Mouse (Mus musculus) cerebellum, adult 2 months (tissue): ENCODE results near the gene Rad51b.

Experiments used
- CTCF ChIP-seq: fragments of 200-500 bp; IDR thresholded peaks from 2 replicates; pipeline ENCODE4 v1.5.1; 2011; ENCODE audit warnings: low read depth, mild to moderate bottlenecking, control low read depth, low read length, moderate library complexity, borderline replicate concordance; ENCODE audit not compliant: insufficient read depth
- POLR2A ChIP-seq: fragments of 200-500 bp; IDR thresholded peaks from 2 replicates; pipeline ENCODE4 v1.6.1; 2011; ENCODE audit warnings: low read length, control low read depth, borderline replicate concordance; ENCODE audit not compliant: insufficient read depth

DNA sequence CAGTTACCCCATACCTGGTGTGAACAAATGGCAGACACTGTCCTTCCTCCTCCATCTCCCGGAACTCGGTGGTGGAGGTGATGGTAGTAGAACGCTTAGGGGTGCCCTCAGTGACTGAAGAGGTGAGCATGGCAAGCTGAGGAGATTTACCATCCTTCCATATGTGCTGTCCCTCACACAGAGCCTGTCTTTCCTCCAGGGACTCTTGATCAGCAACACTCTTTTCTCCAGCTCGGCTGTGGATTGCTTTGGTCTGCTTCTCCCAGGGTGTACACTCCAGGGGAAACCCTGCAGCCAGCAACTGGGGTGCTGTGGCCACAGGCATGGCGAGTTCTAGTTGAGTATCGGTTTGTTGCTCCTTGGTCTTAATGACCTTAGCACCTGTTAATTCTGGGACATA, 350.3 kb downstream of the Rad51b start:
- TF ChIP-seq CTCF (no peak), POLR2A (no peak)
